Mouse (Mus musculus): ENCODE results near the gene A2ml1.

Gene A2ml1

GRCm38 (mm10) chr6:128549463-128550452 lies 31.6 kb downstream of the A2ml1 start:
- peak; percentile 8 for DNase-seq (ENCODE audit: low read depth, low spot score)

GRCm38 (mm10) chr6:128548532-128548931 lies 32.9 kb downstream of the A2ml1 start:
- DNase-seq (ENCODE audit: low read depth, low spot score) = no peak

GRCm38 (mm10) chr6:128545402-128545801 lies 36.0 kb downstream of the A2ml1 start:
- DNase-seq (ENCODE audit: low read depth, low spot score) = no peak

GRCm38 (mm10) chr6:128543226-128543625 lies 38.2 kb downstream of the A2ml1 start:
- DNase-seq (ENCODE audit: low read depth, low spot score) = peak; percentile 24

GRCm38 (mm10) chr6:128535250-128535649 lies 46.2 kb downstream of the A2ml1 start:
- no peak for DNase-seq (ENCODE audit: low read depth, low spot score)

GRCm38 (mm10) chr6:128533296-128533695 lies 48.1 kb downstream of the A2ml1 start:
- DNase-seq (ENCODE audit: low read depth, low spot score) = no peak

- DNase-seq (ENCODE audit: low read depth, low spot score) = no peak
Observed at GRCm38 (mm10) chr6:128532701-128533100, 48.7 kb downstream of the A2ml1 start.

- no peak for DNase-seq (ENCODE audit: low read depth, low spot score)
Observed at GRCm38 (mm10) chr6:128528491-128528890, 52.9 kb downstream of the A2ml1 start.

GRCm38 (mm10) chr6:128527110-128527509 lies 54.3 kb downstream of the A2ml1 start:
- no peak for DNase-seq (ENCODE audit: low read depth, low spot score)

- no peak for DNase-seq (ENCODE audit: low read depth, low spot score)
Observed at GRCm38 (mm10) chr6:128526601-128527000, 54.8 kb downstream of the A2ml1 start, which contains the start of gene Pzp. Gene Pzp, minus strand, starts transcription at chr6:128526720.

GRCm38 (mm10) chr6:128525801-128526200 lies 55.6 kb downstream of the A2ml1 start:
- no peak for DNase-seq (ENCODE audit: low read depth, low spot score)

- DNase-seq (ENCODE audit: low read depth, low spot score) = no peak
Observed at GRCm38 (mm10) chr6:128523360-128523759, 58.0 kb downstream of the A2ml1 start.

- no peak for DNase-seq (ENCODE audit: low read depth, low spot score)
Observed at GRCm38 (mm10) chr6:128519159-128519558, 62.2 kb downstream of the A2ml1 start.

GRCm38 (mm10) chr6:128505676-128506236 lies 75.7 kb downstream of the A2ml1 start:
- no peak for DNase-seq (ENCODE audit: low read depth, low spot score)

- no peak for DNase-seq (ENCODE audit: low read depth, low spot score)
Observed at GRCm38 (mm10) chr6:128504743-128505142, 76.7 kb downstream of the A2ml1 start.

GRCm38 (mm10) chr6:128495346-128495745 lies 86.1 kb downstream of the A2ml1 start:
- DNase-seq (ENCODE audit: low read depth, low spot score) = no peak

- no peak for DNase-seq (ENCODE audit: low read depth, low spot score)
Observed at GRCm38 (mm10) chr6:128494646-128495331, 86.6 kb downstream of the A2ml1 start.

- no peak for DNase-seq (ENCODE audit: low read depth, low spot score)
Observed at GRCm38 (mm10) chr6:128491916-128492315, 89.5 kb downstream of the A2ml1 start.

- DNase-seq (ENCODE audit: low read depth, low spot score) = peak; percentile 76
Observed at GRCm38 (mm10) chr6:128490141-128490540, 91.3 kb downstream of the A2ml1 start.

Measured in R1 (cell line).